Mouse (Mus musculus) kidney, adult 2 months (tissue): ENCODE results near the gene Vill.

ENCODE experiments used
- CTCF ChIP-seq: fragments of 200-500 bp; conservative IDR thresholded peaks from 2 replicates; pipeline ENCODE4 v1.5.1; 2011; ENCODE audit warnings: low read depth, mild to moderate bottlenecking, control low read depth, low read length, moderate library complexity, mixed read lengths; ENCODE audit not compliant: insufficient read depth, insufficient read length
- POLR2A ChIP-seq: fragments of 200-500 bp; IDR thresholded peaks from one replicate; pipeline ENCODE4 v1.6.1; 2011; ENCODE audit warnings: low read depth, low read length, control low read depth

GRCm38 (mm10) chr9:119080040-119080675, 27.6 kb downstream of the Vill start:
- no peak for TF ChIP-seq CTCF
- no peak for TF ChIP-seq POLR2A
